Mouse (Mus musculus) intestine, embryonic 14.5 days (tissue): ENCODE measurements around the gene B230118H07Rik. TPM values are rescaled to one million over a fixed set of nuclear protein-coding genes. Genes with fewer than 3 reads are reported as not detected.

ENCODE experiments used
- ATAC-seq: fragments of 200-750 bp; cut with Nextera tagmentation; replicated peaks from 2 replicates; pipeline ENCODE4 v1.8.0; 2017; ENCODE audit warnings: low read depth, moderate number of reproducible peaks, moderate TSS enrichment, moderate library complexity; ENCODE audit not compliant: low FRiP score, low TSS enrichment
- DNase-seq: peaks from one replicate; pipeline ENCODE4 v3.0.0-alpha.2; 2018; ENCODE audit warnings: low spot score
- H3K27ac ChIP-seq: fragments of 300-500 bp; sonication (generic); 2 replicates; pipeline ENCODE4 v1.5.1; 2014; ENCODE audit warnings: low read depth, mild to moderate bottlenecking, control low read depth
- H3K27me3 ChIP-seq: fragments of 300-500 bp; sonication (generic); replicated peaks from 2 replicates; pipeline ENCODE4 v1.6.1; 2014; ENCODE audit warnings: low read length, control low read depth; ENCODE audit not compliant: control insufficient read depth, insufficient read depth
- H3K36me3 ChIP-seq: fragments of 300-500 bp; sonication (generic); 2 replicates; pipeline ENCODE4 v1.6.1; 2014; ENCODE audit warnings: low read length, control low read depth; ENCODE audit not compliant: control insufficient read depth, insufficient read depth
- H3K4me1 ChIP-seq: fragments of 300-500 bp; sonication (generic); replicated peaks from 2 replicates; pipeline ENCODE4 v1.6.1; 2014; ENCODE audit warnings: low read length, control low read depth, mixed read lengths; ENCODE audit not compliant: control insufficient read depth, insufficient read depth
- H3K4me2 ChIP-seq: fragments of 300-500 bp; sonication (generic); 2 replicates; pipeline ENCODE4 v1.6.1; 2014; ENCODE audit warnings: low read length
- H3K4me3 ChIP-seq: fragments of 300-500 bp; sonication (generic); 2 replicates; pipeline ENCODE4 v1.5.1; 2014; ENCODE audit warnings: low read depth, low read length, control low read depth, mixed read lengths
- H3K9ac ChIP-seq: fragments of 300-500 bp; sonication (generic); 2 replicates; pipeline ENCODE4 v1.6.1; 2014; ENCODE audit warnings: mild to moderate bottlenecking, low read length
- H3K9me3 ChIP-seq: fragments of 300-500 bp; sonication (generic); 2 replicates; pipeline ENCODE4 v1.6.1; 2016; ENCODE audit warnings: low read length, control low read depth; ENCODE audit not compliant: control insufficient read depth
- WGBS: fragments of 180-500 bp; shearing (Covaris S2); extraction: QIAGEN DNeasy Blood & Tissue Kit; methylation state at CpG from one replicate; pipeline ENCODE4 v1.1.7; 2014; 5-methylcytosine and 5-hydroxymethylcytosine counted together
- polyA plus RNA-seq: library from polyadenylated mRNA; unstranded; fragments of >200 nt; fragmentation: Nextera tagmentation; extraction: Ambion mirVana; gene quantifications from 2 replicates; pipeline ENCODE4 v1.2.1, GENCODE M21; 2014

B230118H07Rik gene
- polyA plus RNA-seq, 1 experiment from 2014 or later: 52.3 TPM

GRCm38 (mm10) chr2:101678236-101679021 is 29.1 kb upstream of the B230118H07Rik start, which contains the start of gene Traf6:
Gene Traf6, plus strand, starts transcription at chr2:101678429.
- H3K27ac ChIP-seq: 0 out of 2 replicates have a peak within 1 kb of the TSS, but pooled peaks have one; percentile 43
- WGBS: under 1% methylated on average over 67 of the region's 68 CpGs
- 0 out of 2 replicates have a peak, but pooled peaks cover 5% of the 10 kb centered on the region for H3K36me3 ChIP-seq
- peak; percentile 94 for DNase-seq
- peak within 1 kb of the TSS; percentile 96 for H3K9ac ChIP-seq
- H3K27me3 ChIP-seq: no peaks in the 10 kb centered on the region
- peaks cover 4% of the 10 kb centered on the region; the same call in 1 of the 2 replicates for H3K4me1 ChIP-seq
- H3K4me2 ChIP-seq: peak within 1 kb of the TSS; percentile 66
- no peaks in the 10 kb centered on the region for H3K9me3 ChIP-seq
- peak within 1 kb of the TSS; percentile 99 for H3K4me3 ChIP-seq
- ATAC-seq: peak; percentile 93

- Histone ChIP-seq H3K27me3 (no peaks in the 10 kb centered on the region), H3K9me3 (no peaks in the 10 kb centered on the region), H3K4me1 (no peaks in the 10 kb centered on the region), H3K4me2 (no peak overlapping the region), H3K36me3 (no peaks in the 10 kb centered on the region), H3K27ac (no peak overlapping the region), H3K4me3 (no peak overlapping the region), H3K9ac (no peak overlapping the region)
- DNase-seq (no peak), ATAC-seq (no peak)
- WGBS: 72% methylated on average over 3 of the region's 3 CpGs
Measured at GRCm38 (mm10) chr2:101673547-101673946, 24.2 kb upstream of the B230118H07Rik start.

DNA sequence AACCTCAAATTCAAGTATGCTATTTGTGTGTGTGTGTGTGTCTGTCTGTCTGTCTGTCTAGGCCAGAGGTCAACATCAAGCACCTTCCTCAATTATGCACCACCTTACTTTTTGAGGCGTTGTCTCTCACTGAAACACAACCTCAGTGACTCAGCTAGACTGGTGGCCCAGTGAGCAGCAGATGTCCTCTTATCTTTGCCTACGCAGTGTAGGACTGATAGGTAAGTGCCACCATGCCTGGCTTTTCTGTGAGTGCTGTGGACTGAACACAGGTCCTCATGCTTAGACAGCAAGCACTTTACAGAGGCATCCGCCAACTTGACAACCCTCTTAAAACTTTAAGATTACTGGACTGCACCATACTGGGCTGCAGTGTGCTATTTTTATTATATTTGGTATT is 19.4 kb upstream of the B230118H07Rik start:
- H3K4me2 ChIP-seq: no peak overlapping the region
- no peaks in the 10 kb centered on the region for H3K4me1 ChIP-seq
- H3K27me3 ChIP-seq: no peaks in the 10 kb centered on the region
- no peak overlapping the region for H3K27ac ChIP-seq
- no peaks in the 10 kb centered on the region for H3K36me3 ChIP-seq
- H3K9me3 ChIP-seq: no peaks in the 10 kb centered on the region
- WGBS: 90% methylated on average over 3 of the region's 3 CpGs
- ATAC-seq (no peak), DNase-seq (no peak)
- H3K9ac ChIP-seq: no peak overlapping the region
- no peak overlapping the region for H3K4me3 ChIP-seq

- Histone ChIP-seq H3K4me2 (no peak overlapping the region), H3K36me3 (no peaks in the 10 kb centered on the region), H3K9me3 (no peaks in the 10 kb centered on the region), H3K9ac (no peak overlapping the region), H3K4me3 (no peak overlapping the region), H3K4me1 (no peaks in the 10 kb centered on the region), H3K27ac (no peak overlapping the region), H3K27me3 (no peaks in the 10 kb centered on the region)
- ATAC-seq: no peak
- WGBS: 90% methylated on average over 3 of the region's 3 CpGs
- no peak for DNase-seq
Measured at GRCm38 (mm10) chr2:101665703-101666092, 16.4 kb upstream of the B230118H07Rik start.

GRCm38 (mm10) chr2:101665058-101665702 is 15.8 kb upstream of the B230118H07Rik start:
- Histone ChIP-seq H3K4me3 (no peak overlapping the region), H3K36me3 (no peaks in the 10 kb centered on the region), H3K27ac (no peak overlapping the region), H3K9ac (no peak overlapping the region), H3K4me1 (no peaks in the 10 kb centered on the region), H3K9me3 (no peaks in the 10 kb centered on the region), H3K4me2 (no peak overlapping the region), H3K27me3 (no peaks in the 10 kb centered on the region)
- ATAC-seq (peak; percentile 50), DNase-seq (peak; percentile 73)
- 23% methylated on average over 9 of the region's 9 CpGs for WGBS

DNA sequence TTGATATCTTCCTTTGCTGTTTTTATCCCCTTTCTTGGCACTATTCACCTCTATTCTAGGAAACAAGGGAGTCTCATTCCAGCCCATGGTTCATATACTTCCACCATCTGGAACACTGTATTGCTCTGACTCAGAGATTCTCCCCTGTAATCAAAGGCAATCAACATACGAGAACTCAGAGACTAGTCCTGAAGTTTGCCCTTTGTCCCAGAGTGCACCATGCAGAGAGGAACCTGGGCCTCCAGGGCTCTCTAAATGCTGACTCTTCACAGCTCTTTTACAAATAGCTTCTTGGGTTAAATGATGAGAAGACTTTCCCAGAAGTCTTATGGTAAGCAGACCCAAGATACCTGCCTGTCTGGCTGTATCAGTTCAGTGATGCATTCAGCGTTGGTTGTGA is 11.2 kb upstream of the B230118H07Rik start:
- DNase-seq (no peak), ATAC-seq (no peak)
- 62% methylated on average over 2 of the region's 2 CpGs for WGBS
- Histone ChIP-seq H3K4me3 (no peak overlapping the region), H3K27me3 (no peaks in the 10 kb centered on the region), H3K36me3 (no peaks in the 10 kb centered on the region), H3K27ac (no peak overlapping the region), H3K9ac (no peak overlapping the region), H3K4me1 (no peaks in the 10 kb centered on the region), H3K4me2 (no peak overlapping the region), H3K9me3 (no peaks in the 10 kb centered on the region)

- 0 out of 2 replicates have a peak, but pooled peaks cover 2% of the 10 kb centered on the region for H3K4me1 ChIP-seq
- no peak overlapping the region for H3K4me3 ChIP-seq
- H3K9ac ChIP-seq: no peak overlapping the region
- peak overlapping the region; percentile 39 for H3K4me2 ChIP-seq
- WGBS: 18% methylated on average over 14 of the region's 14 CpGs
- H3K36me3 ChIP-seq: no peaks in the 10 kb centered on the region
- DNase-seq (peak; percentile 79), ATAC-seq (0 out of 2 replicates have a peak, but pooled peaks have one; percentile 64)
- no peak overlapping the region for H3K27ac ChIP-seq
- H3K27me3 ChIP-seq: no peaks in the 10 kb centered on the region
- no peaks in the 10 kb centered on the region for H3K9me3 ChIP-seq
Measured at GRCm38 (mm10) chr2:101652921-101653597, 3.7 kb upstream of the B230118H07Rik start.

GRCm38 (mm10) chr2:101652204-101652920 is 3.0 kb upstream of the B230118H07Rik start:
- 47% methylated on average over 14 of the region's 14 CpGs for WGBS
- no peak for DNase-seq
- 0 out of 2 replicates have a peak, but pooled peaks cover 2% of the 10 kb centered on the region for H3K4me1 ChIP-seq
- H3K9me3 ChIP-seq: no peaks in the 10 kb centered on the region
- no peak overlapping the region for H3K9ac ChIP-seq
- H3K4me2 ChIP-seq: peak overlapping the region; percentile 39
- no peak overlapping the region for H3K27ac ChIP-seq
- 0 out of 2 replicates have a peak, but pooled peaks have one; percentile 23 for ATAC-seq
- H3K36me3 ChIP-seq: no peaks in the 10 kb centered on the region
- H3K4me3 ChIP-seq: no peak overlapping the region
- no peaks in the 10 kb centered on the region for H3K27me3 ChIP-seq
